16 mouse cellular contexts compared by ENCODE assay signal in genomic region chr14:26764827-26765226, GRCm38 (mm10).
DNase-seq lines count a peak whose midpoint lies in the region; TF ChIP-seq lines count a peak whose summit lies in the region.
"Had no signal": no experiment of that assay in that cellular context is flagged by ENCODE, and none has a peak within 500 bp of the region (broad histone marks: within the 10 kb centered on the region; RNA-seq: fewer than 3 reads in every experiment).

No protein-coding gene starts in this region.

- H3K4me3 ChIP-seq in thymus, adult 2 months (ENCODE audit: control insufficient read depth, insufficient read depth, low read length): no peak overlapping the region
- H3K4me3 ChIP-seq: heart, embryonic 15.5 days; limb, embryonic 12.5 days; liver, embryonic 12.5 days; neural tube, embryonic 12.5 days; stomach, embryonic 15.5 days had no signal

- H3K27ac ChIP-seq in thymus, adult 2 months (ENCODE audit: control insufficient read depth, insufficient read depth, low read length): no peak overlapping the region
- H3K27ac ChIP-seq: heart, embryonic 15.5 days; limb, embryonic 12.5 days; liver, embryonic 12.5 days; neural tube, embryonic 12.5 days; stomach, embryonic 15.5 days had no signal

- WGBS in thymus, adult 2 months: 34% methylated on average over 6 of the region's 6 CpGs

- no peak for TF ChIP-seq CTCF in thymus, adult 2 months (IDR thresholded peaks at IDR 0.05; ENCODE audit: borderline replicate concordance, control insufficient read depth, extremely low read depth, insufficient read depth, low read length, poor library complexity)

- H3K36me3 ChIP-seq in thymus, adult 2 months (ENCODE audit: control insufficient read depth, insufficient read depth, low read length): no peaks in the 10 kb centered on the region
- no peaks in the 10 kb centered on the region for H3K36me3 ChIP-seq in splenic B cell, adult 2 months (ENCODE audit: control insufficient read depth, insufficient read depth, low read length, poor library complexity, severe bottlenecking)
- H3K36me3 ChIP-seq: heart, embryonic 15.5 days; limb, embryonic 12.5 days; liver, embryonic 12.5 days; neural tube, embryonic 12.5 days; stomach, embryonic 15.5 days had no signal

- TF ChIP-seq POLR2A in thymus, adult 2 months (IDR thresholded peaks at IDR 0.05; ENCODE audit: control insufficient read depth, extremely low read depth, insufficient read depth, low read length, poor library complexity): no peak

- H3K4me1 ChIP-seq in thymus, adult 2 months (replicated peaks; ENCODE audit: control insufficient read depth, insufficient read depth, low read length): no peaks in the 10 kb centered on the region
- H3K4me1 ChIP-seq: heart, embryonic 15.5 days; limb, embryonic 12.5 days; liver, embryonic 12.5 days; neural tube, embryonic 12.5 days; stomach, embryonic 15.5 days had no signal

- no peaks in the 10 kb centered on the region for H3K27me3 ChIP-seq in thymus, adult 2 months (ENCODE audit: control insufficient read depth, insufficient read depth, low read length)
- H3K27me3 ChIP-seq in splenic B cell, adult 2 months (ENCODE audit: control insufficient read depth, insufficient read depth, low read length, poor library complexity, severe bottlenecking): no peaks in the 10 kb centered on the region
- H3K27me3 ChIP-seq: heart, embryonic 15.5 days; limb, embryonic 12.5 days; liver, embryonic 12.5 days; neural tube, embryonic 12.5 days; stomach, embryonic 15.5 days had no signal

- DNase-seq in kidney, postnatal 36 days: peak; percentile 1 to 17
- DNase-seq in kidney, postnatal 14 days: no peak
- peak; percentile 10 for DNase-seq in thymus, postnatal 14 days
- DNase-seq in thymus, adult 2 months: no peak
- peak; percentile 2 for DNase-seq in R1 (ENCODE audit: low read depth, low spot score)
- DNase-seq in splenic B cell, adult 2 months (ENCODE audit: low read depth, low spot score): peak; percentile 11
- DNase-seq in right cerebral cortex, postnatal 4 days: no peak
- DNase-seq in adrenal gland, adult 8-10 months: no peak
- DNase-seq: adrenal gland, postnatal 10 days; cerebellum, postnatal 14 days; forebrain, postnatal 0 days had no signal

Comparison
In these comparisons a context has a peak if more than half of its experiments do, and no peak if none do; other contexts are left out.
1. DNase-seq: peak in kidney, postnatal 36 days (2 of 2), thymus, postnatal 14 days (single experiment), R1 (single experiment) and splenic B cell, adult 2 months (single experiment); none in kidney, postnatal 14 days (single experiment), thymus, adult 2 months (single experiment), right cerebral cortex, postnatal 4 days (single experiment) and adrenal gland, adult 8-10 months (single experiment).